In genomic region chr14:27066171-27066929, GRCm38 (mm10) we compare ENCODE assay signal across 9 mouse cellular contexts. TPM values are rescaled to one million over a fixed set of nuclear protein-coding genes. Genes with fewer than 3 reads are reported as not detected.
DNase-seq lines count a peak whose midpoint lies in the region; ATAC-seq and TF ChIP-seq lines count a peak whose summit lies in the region.
"Had no signal": no experiment of that assay in that cellular context is flagged by ENCODE, and none has a peak within 500 bp of the region (broad histone marks: within the 10 kb centered on the region; RNA-seq: fewer than 3 reads in every experiment).

No protein-coding gene starts in this region.

- peak; percentile 20 for DNase-seq in A20 (ENCODE audit: low read depth, low spot score)
- DNase-seq in embryo, embryonic 10.5 days (ENCODE audit: low spot score): peak; percentile 91
- no peak for DNase-seq in liver, embryonic 11.5 days (ENCODE audit: low spot score)
- no peak for DNase-seq in right cerebral cortex, postnatal 14 days
- DNase-seq in ovary, adult 18-20 months (ENCODE audit: low spot score): no peak
- DNase-seq in cerebellum, adult 2 months: no peak

- peak; percentile 47; the same call in 1 of the 2 replicates for ATAC-seq in heart, embryonic 15.5 days (replicated peaks; ENCODE audit: insufficient number of reproducible peaks, insufficient read depth, low FRiP score, low read depth)
- no peak for ATAC-seq in liver, embryonic 11.5 days (replicated peaks; ENCODE audit: low FRiP score)
- peak; percentile 72; the same call in 1 of the 2 replicates for ATAC-seq in stomach, embryonic 14.5 days (ENCODE audit: insufficient number of reproducible peaks, insufficient read depth, low FRiP score, low read depth)

- TF ChIP-seq POLR2A in cerebellum, adult 2 months (IDR thresholded peaks at IDR 0.05; ENCODE audit: borderline replicate concordance, insufficient read depth, low read length): no peak

- H3K4me2 ChIP-seq in heart, embryonic 15.5 days: 0 out of 2 replicates have a peak overlapping the region, but pooled peaks have one; percentile 3
- H3K4me2 ChIP-seq in liver, embryonic 11.5 days: no peak overlapping the region
- H3K4me2 ChIP-seq in stomach, embryonic 14.5 days (replicated peaks; ENCODE audit: low read depth, low read length): 0 out of 2 replicates have a peak overlapping the region, but pooled peaks have one; percentile 10

- WGBS in heart, embryonic 15.5 days: 23% methylated on average over 9 of the region's 9 CpGs
- 10% methylated on average over 9 of the region's 9 CpGs for WGBS in liver, embryonic 11.5 days
- WGBS in stomach, embryonic 14.5 days: 13% methylated on average over 9 of the region's 9 CpGs
- WGBS in cerebellum, adult 2 months: 33% methylated on average over 9 of the region's 9 CpGs

- no peak for TF ChIP-seq CTCF in cerebellum, adult 2 months (IDR thresholded peaks at IDR 0.05; ENCODE audit: borderline replicate concordance, insufficient read depth, low read depth, low read length)

- no peak overlapping the region for H3K9ac ChIP-seq in heart, embryonic 15.5 days
- no peak overlapping the region for H3K9ac ChIP-seq in liver, embryonic 11.5 days (ENCODE audit: low read depth, low read length)
- H3K9ac ChIP-seq in stomach, embryonic 14.5 days (replicated peaks; ENCODE audit: low read depth, low read length): no peak overlapping the region
- H3K9ac ChIP-seq: liver, embryonic 14.5 days had no signal

- no peak overlapping the region for H3K27ac ChIP-seq in heart, embryonic 15.5 days
- peak overlapping the region; percentile 32; the same call in 1 of the 2 replicates for H3K27ac ChIP-seq in liver, embryonic 11.5 days (ENCODE audit: low read depth, low read length)
- H3K27ac ChIP-seq in stomach, embryonic 14.5 days (ENCODE audit: low read length): peak overlapping the region; percentile 82
- no peak overlapping the region for H3K27ac ChIP-seq in cerebellum, adult 2 months (ENCODE audit: insufficient read depth, low read length)
- H3K27ac ChIP-seq: liver, embryonic 14.5 days had no signal

- no peaks in the 10 kb centered on the region for H3K9me3 ChIP-seq in heart, embryonic 15.5 days (replicated peaks)
- no peaks in the 10 kb centered on the region for H3K9me3 ChIP-seq in liver, embryonic 11.5 days (ENCODE audit: control insufficient read depth, low read length)
- no peaks in the 10 kb centered on the region for H3K9me3 ChIP-seq in stomach, embryonic 14.5 days (ENCODE audit: control insufficient read depth, low read depth, low read length)

- H3K36me3 ChIP-seq in heart, embryonic 15.5 days: no peaks in the 10 kb centered on the region
- no peaks in the 10 kb centered on the region for H3K36me3 ChIP-seq in liver, embryonic 11.5 days (ENCODE audit: control insufficient read depth, insufficient read depth, low read length)
- H3K36me3 ChIP-seq in stomach, embryonic 14.5 days (ENCODE audit: control insufficient read depth, insufficient read depth, low read length): no peaks in the 10 kb centered on the region

- H3K27me3 ChIP-seq in heart, embryonic 15.5 days: no peaks in the 10 kb centered on the region
- H3K27me3 ChIP-seq in liver, embryonic 11.5 days (replicated peaks; ENCODE audit: control insufficient read depth, insufficient read depth, low read length): no peaks in the 10 kb centered on the region
- H3K27me3 ChIP-seq in stomach, embryonic 14.5 days (ENCODE audit: control insufficient read depth, insufficient read depth, low read length): no peaks in the 10 kb centered on the region
- H3K27me3 ChIP-seq in cerebellum, adult 2 months (ENCODE audit: control insufficient read depth, insufficient read depth, low read length): no peaks in the 10 kb centered on the region

- no peak overlapping the region for H3K4me3 ChIP-seq in heart, embryonic 15.5 days
- no peak overlapping the region for H3K4me3 ChIP-seq in liver, embryonic 11.5 days (ENCODE audit: low read depth, low read length)
- no peak overlapping the region for H3K4me3 ChIP-seq in stomach, embryonic 14.5 days (ENCODE audit: low read depth, low read length)
- H3K4me3 ChIP-seq in cerebellum, adult 2 months (replicated peaks; ENCODE audit: insufficient read depth, low read depth, low read length): no peak overlapping the region

- H3K4me1 ChIP-seq in heart, embryonic 15.5 days (replicated peaks): peaks cover 31% of the 10 kb centered on the region
- H3K4me1 ChIP-seq in liver, embryonic 11.5 days (replicated peaks; ENCODE audit: control insufficient read depth, insufficient read depth, low read length): peaks cover 3% of the 10 kb centered on the region; the same call in 1 of the 2 replicates
- peaks cover 49% of the 10 kb centered on the region for H3K4me1 ChIP-seq in stomach, embryonic 14.5 days (ENCODE audit: control insufficient read depth, insufficient read depth, low read length)
- H3K4me1 ChIP-seq in cerebellum, adult 2 months (ENCODE audit: control insufficient read depth, insufficient read depth, low read length): no peaks in the 10 kb centered on the region

RNA-seq across cellular contexts. Expression of gene Il17rd, which starts 27.6 kb away (rescaled TPM):
- 1.1 and 1.2 TPM in 2 replicates for polyA plus RNA-seq in heart, embryonic 15.5 days (2015; fragmentation: Nextera tagmentation; extraction: Ambion mirVana)
- 0.69 and 0.80 TPM in 2 replicates for polyA plus RNA-seq in liver, embryonic 11.5 days (2014; fragmentation: Nextera tagmentation; extraction: Ambion mirVana)
- polyA plus RNA-seq in stomach, embryonic 14.5 days (2014; fragmentation: Nextera tagmentation; extraction: Ambion mirVana): 4.0 and 5.2 TPM in 2 replicates
- polyA plus RNA-seq in cerebellum, adult 2 months (2012; rRNA removed): 1.2 and 1.3 TPM in 2 replicates

RNA-seq across cellular contexts. Expression of gene Arhgef3, which starts 48.3 kb away (rescaled TPM):
- 14.7 and 15.4 TPM in 2 replicates for polyA plus RNA-seq in heart, embryonic 15.5 days (2015; fragmentation: Nextera tagmentation; extraction: Ambion mirVana)
- polyA plus RNA-seq in liver, embryonic 11.5 days (2014; fragmentation: Nextera tagmentation; extraction: Ambion mirVana): 6.4 and 6.8 TPM in 2 replicates
- 16.4 and 17.3 TPM in 2 replicates for polyA plus RNA-seq in stomach, embryonic 14.5 days (2014; fragmentation: Nextera tagmentation; extraction: Ambion mirVana)
- 54.5 and 54.8 TPM in 2 replicates for polyA plus RNA-seq in cerebellum, adult 2 months (2012; rRNA removed)

Comparison
In these comparisons a context has a peak if more than half of its experiments do, and no peak if none do; other contexts are left out.
1. DNase-seq: peak in A20 (single experiment) and embryo, embryonic 10.5 days (single experiment); none in liver, embryonic 11.5 days (single experiment), right cerebral cortex, postnatal 14 days (single experiment), ovary, adult 18-20 months (single experiment) and cerebellum, adult 2 months (0 of 2).
2. H3K27ac ChIP-seq: peak in liver, embryonic 11.5 days (single experiment) and stomach, embryonic 14.5 days (single experiment); none in heart, embryonic 15.5 days (single experiment) and cerebellum, adult 2 months (single experiment).